Mouse (Mus musculus) adrenal gland, postnatal 10 days (tissue): ENCODE measurements around the gene Hoxb3. TPM values are rescaled to one million over a fixed set of nuclear protein-coding genes. Genes with fewer than 3 reads are reported as not detected.

Source experiments
- DNase-seq: peaks from one replicate; pipeline ENCODE4 v3.0.0; 2021; ENCODE audit warnings: mixed read lengths
- long read RNA-seq, 2 experiments: library from polyadenylated mRNA; stranded (forward); transcript quantifications; one replicate each; pipeline ENCODE4 v2.0.0; 2021
- total RNA-seq, 2 experiments: library from RNA; stranded (reverse); gene quantifications; 2 replicates each; pipeline ENCODE4 v1.2.3; 2021

Gene Hoxb3
- 10 to 100 TPM; 13.7 to 24.8 TPM for total RNA-seq
- long read RNA-seq, experiment 1, partial matches to known transcripts, result 0 of 5 reads
- long read RNA-seq, experiment 1, other reads (novel, unspliced or antisense), result 5 of 5 reads
- long read RNA-seq, experiment 2, partial matches to known transcripts, result 4 of 4 reads
- long read RNA-seq, experiment 2, other reads (novel, unspliced or antisense), result 0 of 4 reads

GRCm38 (mm10) chr11:96323154-96323553 is at the start of gene Hoxb3:
Hoxb3 (plus strand) TSS chr11:96323326.
- no peak for DNase-seq

- DNase-seq, result no peak
These were observed 48.7 kb upstream of the Hoxb3 start for GRCm38 (mm10) chr11:96274428-96274827.

DNA sequence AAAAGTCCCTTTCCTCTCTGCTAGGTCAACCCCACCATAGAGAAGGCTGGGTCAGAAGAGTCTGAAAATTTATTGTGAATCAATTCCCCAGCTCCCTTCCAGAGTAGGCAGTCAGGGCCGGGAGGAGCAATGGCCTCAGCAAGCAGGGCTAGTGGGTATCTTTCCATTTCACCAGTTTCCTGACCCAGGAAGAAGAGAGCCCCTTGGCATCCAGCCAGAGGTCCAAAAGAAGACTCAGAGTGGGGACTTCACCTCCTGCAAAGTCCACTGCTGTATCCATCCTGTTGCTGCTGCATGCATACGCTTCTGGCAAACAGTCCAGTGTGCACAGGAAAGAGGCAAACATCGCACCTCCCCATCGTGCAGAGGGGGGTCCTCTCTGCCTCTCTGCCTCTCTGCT is 47.2 kb upstream of the Hoxb3 start:
- peak; percentile 69 for DNase-seq

DNA sequence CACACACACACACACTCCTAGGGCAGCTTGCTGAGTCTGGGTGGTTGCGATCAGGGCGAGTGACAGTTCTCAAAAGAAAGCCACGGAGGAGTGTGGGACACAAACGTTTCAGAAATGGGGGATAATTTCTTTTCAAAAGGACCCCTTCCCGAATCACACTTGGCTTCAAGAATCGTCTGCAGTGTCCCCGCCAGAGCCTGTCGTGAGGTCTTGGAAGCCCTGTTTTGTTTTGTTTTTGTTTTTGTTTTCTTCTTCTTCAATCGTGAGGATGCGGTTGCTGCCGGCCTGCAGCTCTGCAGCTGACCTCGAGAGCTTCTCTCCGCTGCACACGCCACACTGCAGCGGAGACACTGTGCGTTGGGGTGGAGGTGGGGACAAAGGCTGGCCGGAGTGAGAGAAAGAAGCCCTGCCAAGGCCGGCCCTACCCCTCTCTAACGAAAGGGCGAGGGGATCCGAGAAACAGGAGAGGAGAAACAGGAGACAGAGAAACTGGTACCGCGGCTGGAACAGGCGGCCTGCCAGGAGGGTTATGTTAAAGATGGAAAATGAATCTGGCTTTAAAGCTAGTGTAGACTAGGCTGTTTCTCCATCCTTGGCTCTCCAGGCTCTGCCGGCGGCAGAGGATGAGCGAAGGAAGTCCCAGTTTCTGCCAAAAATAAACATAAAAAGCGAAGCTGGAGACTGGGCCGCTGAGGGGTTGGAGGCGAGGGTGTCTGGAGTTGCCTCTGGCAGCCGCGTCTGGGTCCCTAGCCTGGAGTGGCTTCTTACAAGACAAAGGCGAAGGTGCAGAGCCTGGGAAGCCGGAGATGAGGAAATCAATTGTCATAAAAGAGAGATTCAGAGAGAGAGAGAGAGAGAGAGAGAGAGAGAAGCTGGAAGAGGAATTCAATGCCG is 45.7 kb upstream of the Hoxb3 start:
- DNase-seq, result peak; percentile 72

DNA sequence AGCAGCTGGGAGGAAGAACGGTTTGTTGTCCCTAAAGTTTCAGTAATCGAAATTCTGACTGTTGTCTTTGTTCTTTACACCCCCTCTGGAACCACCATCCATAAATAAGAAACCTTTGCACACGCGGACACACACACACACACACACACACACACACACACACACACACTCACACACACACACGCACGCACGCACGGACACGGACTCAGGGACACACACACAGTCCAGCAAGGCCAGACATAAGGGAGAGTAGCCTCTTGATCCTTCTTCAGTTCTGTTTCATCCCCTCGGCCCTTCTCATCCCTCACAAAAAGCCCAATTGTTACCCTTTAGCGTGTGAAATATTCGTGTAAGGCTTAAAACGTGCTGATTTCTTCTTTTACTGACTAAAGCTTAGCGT is 44.8 kb upstream of the Hoxb3 start:
- DNase-seq, result no peak

DNA sequence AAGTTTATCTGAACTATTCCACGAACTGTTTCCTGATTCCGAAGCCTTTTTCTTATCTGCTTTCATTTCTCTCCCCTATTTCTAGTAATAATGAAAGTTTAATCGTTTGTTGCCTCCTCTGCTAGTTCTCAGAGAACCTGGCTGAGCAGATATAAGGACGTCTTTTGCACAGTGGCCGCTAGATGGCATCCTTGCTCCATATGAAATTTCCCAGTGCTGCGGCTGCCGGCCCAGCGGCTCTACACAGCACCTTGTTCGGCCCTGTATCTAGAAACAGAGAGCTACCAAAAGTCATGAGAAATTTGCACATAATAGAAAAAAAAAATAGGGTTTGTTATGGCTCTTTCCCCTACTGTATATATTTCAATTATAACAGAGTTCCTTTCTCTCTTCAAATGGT is 44.4 kb upstream of the Hoxb3 start:
- peak; percentile 92 for DNase-seq

- DNase-seq, result peak; percentile 53
These were observed 43.5 kb upstream of the Hoxb3 start for GRCm38 (mm10) chr11:96279421-96280233.

DNA sequence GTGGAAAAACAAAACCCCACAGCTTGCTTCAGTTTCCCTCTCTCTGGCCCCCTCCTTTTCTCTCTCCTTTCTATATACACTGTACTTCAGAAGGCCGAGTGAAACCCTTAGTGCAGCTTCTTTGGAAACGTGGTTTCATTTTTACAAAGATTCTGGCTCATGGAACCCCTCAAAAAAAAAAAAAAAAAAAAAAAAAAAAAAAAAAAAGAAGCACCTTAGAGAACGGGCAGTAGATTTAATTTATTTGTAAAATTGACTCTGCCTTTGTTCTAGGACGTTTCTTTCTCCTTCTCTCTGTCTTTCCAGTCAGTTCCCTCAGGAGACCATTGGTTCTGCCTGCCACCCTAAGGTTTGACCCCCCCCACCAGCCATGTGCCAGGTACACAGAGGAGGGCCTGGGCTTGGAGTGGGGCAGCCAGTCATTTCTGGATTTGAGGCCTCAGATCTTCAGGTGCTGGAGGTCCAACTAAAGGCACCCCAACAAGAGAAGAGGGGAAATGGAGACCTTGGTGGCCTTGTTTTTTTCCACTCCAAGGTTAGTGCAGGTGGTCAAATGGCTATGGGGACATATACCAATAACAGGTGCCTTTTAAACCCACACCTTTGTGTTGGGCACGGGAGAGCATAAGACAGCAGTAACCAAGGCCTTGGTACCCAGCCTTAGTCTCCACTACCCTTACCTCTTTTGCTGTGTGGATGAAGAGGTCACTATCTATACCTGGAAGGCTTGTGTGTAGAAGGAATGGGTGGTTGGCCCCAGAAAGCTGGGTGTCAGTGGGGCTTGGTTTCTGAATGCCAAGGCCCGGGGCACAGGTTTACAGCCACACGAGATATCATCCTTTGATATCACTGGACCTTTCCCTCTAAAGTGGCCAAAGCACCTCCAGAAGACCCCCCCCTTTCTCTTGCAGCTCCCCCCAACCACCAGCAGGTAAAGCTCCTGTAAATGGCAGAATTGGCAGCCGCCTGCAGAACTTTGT is 42.4 kb upstream of the Hoxb3 start:
- no peak for DNase-seq

- no peak for DNase-seq
These were observed 41.7 kb upstream of the Hoxb3 start for GRCm38 (mm10) chr11:96281396-96281795.

DNA sequence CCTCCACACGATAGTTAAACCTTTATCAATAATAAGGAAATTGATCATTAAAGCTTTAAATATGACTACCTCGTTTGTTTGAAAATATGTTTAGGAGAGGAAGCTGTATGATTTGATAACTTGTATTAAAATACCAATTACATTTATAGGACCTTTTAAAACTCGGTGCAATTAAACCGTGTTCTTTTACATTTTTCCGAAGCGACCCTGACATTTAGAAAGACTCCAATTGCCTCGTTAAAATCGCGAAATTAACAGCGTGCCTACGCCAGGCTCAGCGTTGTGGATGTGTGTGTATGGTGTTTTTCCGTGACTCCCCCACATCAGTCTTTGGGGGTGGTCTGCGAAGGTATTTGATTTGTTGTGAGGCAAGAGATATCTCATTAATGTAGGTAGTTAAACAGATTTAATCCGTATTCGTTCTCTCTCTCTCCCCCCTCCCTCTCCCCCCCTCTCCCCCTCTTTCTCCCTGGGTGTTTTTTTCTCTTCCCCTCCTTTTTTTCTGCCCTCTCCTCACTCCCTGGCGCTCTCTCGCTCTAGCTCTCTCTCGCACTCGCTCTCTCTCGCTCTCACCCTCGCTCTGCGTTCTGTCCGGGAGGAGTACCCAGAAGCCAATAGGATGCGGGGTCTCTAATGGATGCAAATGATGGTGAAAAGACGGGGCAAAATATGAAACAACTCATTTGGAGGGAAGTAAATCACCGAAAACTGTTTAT is 41.1 kb upstream of the Hoxb3 start, which contains the start of gene Hoxb8:
Gene Hoxb8, plus strand, starts transcription at position 51 of the 716 bp plus-strand sequence.
- DNase-seq, result peak; percentile 65

DNA sequence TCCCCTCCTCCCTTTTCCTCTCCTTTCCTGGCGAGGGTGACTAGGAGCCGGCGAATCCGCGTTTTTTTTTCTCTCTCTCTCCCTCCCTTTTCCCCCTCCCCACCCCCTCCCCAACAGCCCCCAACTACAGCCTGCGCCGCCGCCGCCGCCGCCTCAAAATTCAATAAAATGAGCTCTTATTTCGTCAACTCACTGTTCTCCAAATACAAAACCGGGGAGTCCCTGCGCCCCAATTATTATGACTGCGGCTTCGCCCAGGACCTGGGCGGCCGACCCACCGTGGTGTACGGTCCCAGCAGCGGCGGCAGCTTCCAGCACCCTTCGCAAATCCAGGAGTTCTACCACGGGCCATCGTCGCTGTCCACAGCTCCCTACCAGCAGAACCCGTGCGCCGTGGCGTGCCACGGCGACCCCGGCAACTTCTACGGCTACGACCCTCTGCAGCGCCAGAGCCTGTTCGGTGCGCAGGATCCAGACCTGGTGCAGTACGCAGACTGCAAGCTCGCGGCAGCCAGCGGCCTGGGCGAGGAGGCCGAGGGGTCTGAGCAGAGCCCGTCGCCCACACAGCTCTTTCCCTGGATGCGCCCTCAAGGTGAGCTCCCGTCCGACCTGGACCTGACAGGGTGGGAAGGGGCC is 40.2 kb upstream of the Hoxb3 start:
- peak; percentile 66 for DNase-seq

DNA sequence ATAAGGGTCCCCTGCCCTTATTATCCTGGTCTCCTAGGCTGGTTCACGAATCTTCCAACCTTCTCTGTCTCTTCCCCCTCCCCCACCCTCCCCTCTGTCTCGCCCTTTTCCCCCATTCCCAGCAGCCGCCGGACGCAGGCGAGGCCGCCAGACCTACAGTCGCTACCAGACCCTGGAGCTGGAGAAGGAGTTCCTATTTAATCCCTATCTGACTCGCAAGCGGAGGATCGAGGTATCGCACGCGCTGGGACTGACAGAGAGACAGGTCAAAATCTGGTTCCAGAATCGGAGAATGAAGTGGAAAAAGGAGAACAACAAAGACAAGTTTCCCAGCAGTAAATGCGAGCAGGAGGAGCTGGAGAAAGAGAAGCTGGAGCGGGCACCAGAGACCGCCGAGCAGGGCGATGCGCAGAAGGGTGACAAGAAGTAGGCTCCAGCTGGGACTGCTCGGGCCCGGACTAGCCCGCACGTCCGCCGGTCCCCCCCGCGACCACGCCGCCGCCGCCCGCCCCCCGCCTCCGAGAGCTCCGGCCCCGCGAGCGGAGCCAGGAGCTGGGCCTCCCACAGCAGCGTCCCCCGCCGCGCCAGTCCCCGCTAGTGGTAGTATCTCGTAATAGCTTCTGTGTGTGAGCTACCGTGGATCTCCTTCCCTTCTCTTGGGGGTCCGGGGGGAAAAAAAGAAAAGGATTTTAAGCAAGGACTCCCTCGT is 38.9 kb upstream of the Hoxb3 start:
- DNase-seq, result peak; percentile 75

DNA sequence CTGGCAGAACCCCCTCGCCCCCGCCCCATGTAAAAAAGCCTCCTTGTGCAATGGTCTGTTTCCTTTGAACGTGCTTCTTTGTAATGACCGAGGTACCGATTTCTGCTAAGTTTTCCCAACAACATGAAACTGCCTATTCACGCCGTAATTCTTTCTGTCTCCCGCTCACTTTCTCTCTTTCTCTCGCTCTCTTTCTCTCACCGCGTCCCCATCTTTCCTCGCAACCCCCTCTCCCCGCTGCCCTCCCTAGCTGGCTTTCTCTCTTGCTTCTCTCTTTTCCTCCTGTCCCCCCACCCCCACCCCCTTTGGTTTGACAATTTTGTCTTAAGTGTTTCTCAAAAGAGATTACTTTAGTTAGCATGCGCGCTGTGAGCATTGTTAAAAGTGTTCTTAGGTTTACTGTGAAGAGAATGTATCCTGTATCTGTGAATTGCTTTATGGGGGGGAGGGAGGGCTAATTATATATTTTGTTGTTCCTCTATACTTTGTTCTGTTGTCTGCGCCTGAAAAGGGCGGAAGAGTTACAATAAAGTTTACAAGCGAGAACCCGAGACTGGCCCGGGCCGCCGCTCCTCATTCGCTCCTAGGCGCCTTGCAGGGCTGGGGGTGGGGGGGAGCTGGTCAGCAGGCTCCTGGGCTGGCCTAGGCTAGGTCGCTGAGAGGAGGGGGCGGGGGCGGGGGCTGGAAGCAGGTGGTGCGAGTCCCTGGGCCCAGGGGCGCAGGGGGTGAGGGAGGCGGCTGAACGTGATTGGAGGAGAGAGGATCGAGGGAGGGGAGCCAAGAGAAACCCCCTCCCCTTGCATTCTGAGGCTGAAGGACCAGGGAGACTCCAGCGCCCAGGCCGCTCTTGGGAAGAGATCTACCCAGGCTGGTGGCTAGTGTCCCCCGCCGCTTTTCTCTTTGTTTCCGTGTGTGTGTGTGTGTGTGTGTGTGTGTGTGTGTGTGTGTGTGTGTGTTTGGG is 38.1 kb upstream of the Hoxb3 start:
- DNase-seq, result peak; percentile 84

GRCm38 (mm10) chr11:96285771-96286738 is 37.1 kb upstream of the Hoxb3 start, which contains the start of gene Hoxb7:
Hoxb7 (plus strand) TSS chr11:96286623.
- DNase-seq, result peak; percentile 90

DNA sequence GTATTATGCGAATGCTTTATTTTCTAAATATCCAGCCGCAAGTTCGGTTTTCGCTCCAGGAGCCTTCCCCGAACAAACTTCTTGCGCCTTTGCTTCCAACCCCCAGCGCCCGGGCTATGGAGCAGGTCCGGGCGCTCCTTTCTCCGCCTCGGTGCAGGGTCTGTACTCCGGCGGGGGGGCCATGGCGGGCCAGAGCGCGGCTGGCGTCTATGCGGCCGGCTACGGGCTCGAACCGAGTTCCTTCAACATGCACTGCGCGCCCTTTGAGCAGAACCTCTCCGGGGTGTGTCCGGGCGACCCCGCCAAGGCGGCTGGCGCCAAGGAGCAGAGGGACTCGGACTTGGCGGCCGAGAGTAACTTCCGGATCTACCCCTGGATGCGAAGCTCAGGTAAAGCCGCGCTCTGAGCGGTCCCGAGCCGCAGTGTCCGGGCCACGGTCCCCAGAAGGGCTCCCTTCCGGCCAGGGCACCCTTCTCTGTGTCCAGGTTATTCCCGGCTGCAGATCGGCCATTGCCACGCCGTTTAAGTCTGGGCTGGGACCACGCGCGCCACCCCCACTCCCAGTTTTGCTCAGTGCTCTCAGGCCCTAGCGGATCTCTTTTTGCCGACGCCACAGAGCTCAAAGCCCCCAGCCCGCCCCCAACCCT is 36.3 kb upstream of the Hoxb3 start:
- DNase-seq, result peak; percentile 69

- DNase-seq, result no peak
These were observed 35.7 kb upstream of the Hoxb3 start for GRCm38 (mm10) chr11:96287411-96287810.
